Mouse (Mus musculus): ENCODE measurements around the gene Ppp1r26. TPM values are rescaled to one million over a fixed set of nuclear protein-coding genes. Genes with fewer than 3 reads are reported as not detected.
"Not testable (repeated sequence)": the region's sequence is repeated elsewhere in the genome, so short reads cannot be mapped to it uniquely, and the experiment has no call there.

The Ppp1r26 gene
- polyA plus RNA-seq, 1 experiment from 2014 or later: 10.6 TPM

DNA sequence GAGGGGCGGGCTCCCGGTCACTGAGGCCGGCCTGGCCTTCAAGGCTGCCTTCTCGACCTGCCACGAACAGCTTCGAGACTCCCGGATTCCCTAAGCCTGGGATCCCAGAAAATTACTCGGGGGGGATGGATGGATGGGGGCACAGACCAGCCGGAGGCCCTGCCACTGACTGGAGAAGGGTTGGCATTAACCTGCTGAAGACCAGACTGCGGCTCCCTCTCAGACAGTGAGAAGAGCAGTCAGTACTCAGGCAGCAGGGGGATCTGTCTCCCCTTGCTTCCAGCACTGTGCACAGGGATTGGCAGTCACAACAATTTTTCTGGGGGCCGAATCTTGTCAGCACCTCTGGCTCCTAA is 693 bp downstream of the Ppp1r26 start:
- Histone ChIP-seq H3K9ac (peak overlapping the region; percentile 89), H3K27ac (peak overlapping the region; percentile 79), H3K36me3 (peaks cover 26% of the 10 kb centered on the region), H3K4me3 (peak overlapping the region; percentile 85), H3K9me3 (replicated peaks) (no peaks in the 10 kb centered on the region), H3K27me3 (peaks cover 6% of the 10 kb centered on the region; the same call in 1 of the 2 replicates), H3K4me1 (peaks cover 8% of the 10 kb centered on the region), H3K4me2 (replicated peaks) (peak overlapping the region; percentile 91)
- 5% methylated on average over 11 of the region's 11 CpGs for WGBS
- peak; percentile 69 for ATAC-seq (ENCODE audit: low FRiP score)

- 95% methylated on average over 11 of the region's 11 CpGs for WGBS
Observed at GRCm38 (mm10) chr2:28451663-28452062, 5.1 kb downstream of the Ppp1r26 start.

GRCm38 (mm10) chr2:28453539-28453938 is 6.9 kb downstream of the Ppp1r26 start:
- 90% methylated on average over 6 of the region's 6 CpGs for WGBS
- no peak overlapping the region for H3K9ac ChIP-seq

More at GRCm38 (mm10) chr2:28451663-28452062, 5.1 kb downstream of the Ppp1r26 start:
- no peak for ATAC-seq (ENCODE audit: low FRiP score)
- Histone ChIP-seq H3K36me3 (peaks cover 46% of the 10 kb centered on the region), H3K9me3 (replicated peaks) (no peaks in the 10 kb centered on the region), H3K4me3 (no peak overlapping the region), H3K27me3 (0 out of 2 replicates have a peak, but pooled peaks cover 6% of the 10 kb centered on the region), H3K4me1 (peaks cover 8% of the 10 kb centered on the region), H3K4me2 (replicated peaks) (no peak overlapping the region), H3K9ac (no peak overlapping the region), H3K27ac (no peak overlapping the region)

GRCm38 (mm10) chr2:28456616-28457015 is 10.0 kb downstream of the Ppp1r26 start:
- WGBS: 87% methylated on average over 1 of the region's 1 CpGs
- no peak for ATAC-seq (ENCODE audit: low FRiP score)
- no peak overlapping the region for H3K9ac ChIP-seq
- no peaks in the 10 kb centered on the region for H3K9me3 ChIP-seq (replicated peaks)
- peaks cover 27% of the 10 kb centered on the region for H3K36me3 ChIP-seq
- H3K4me3 ChIP-seq: no peak overlapping the region
- H3K4me2 ChIP-seq (replicated peaks): no peak overlapping the region
- H3K27me3 ChIP-seq: no peaks in the 10 kb centered on the region
- H3K4me1 ChIP-seq: no peaks in the 10 kb centered on the region
- no peak overlapping the region for H3K27ac ChIP-seq

More at GRCm38 (mm10) chr2:28453539-28453938, 6.9 kb downstream of the Ppp1r26 start:
- no peaks in the 10 kb centered on the region for H3K4me1 ChIP-seq
- H3K36me3 ChIP-seq: peaks cover 46% of the 10 kb centered on the region
- no peaks in the 10 kb centered on the region for H3K9me3 ChIP-seq (replicated peaks)
- H3K4me2 ChIP-seq (replicated peaks): no peak overlapping the region
- H3K27me3 ChIP-seq: no peaks in the 10 kb centered on the region
- no peak for ATAC-seq (ENCODE audit: low FRiP score)
- no peak overlapping the region for H3K4me3 ChIP-seq
- H3K27ac ChIP-seq: no peak overlapping the region

DNA sequence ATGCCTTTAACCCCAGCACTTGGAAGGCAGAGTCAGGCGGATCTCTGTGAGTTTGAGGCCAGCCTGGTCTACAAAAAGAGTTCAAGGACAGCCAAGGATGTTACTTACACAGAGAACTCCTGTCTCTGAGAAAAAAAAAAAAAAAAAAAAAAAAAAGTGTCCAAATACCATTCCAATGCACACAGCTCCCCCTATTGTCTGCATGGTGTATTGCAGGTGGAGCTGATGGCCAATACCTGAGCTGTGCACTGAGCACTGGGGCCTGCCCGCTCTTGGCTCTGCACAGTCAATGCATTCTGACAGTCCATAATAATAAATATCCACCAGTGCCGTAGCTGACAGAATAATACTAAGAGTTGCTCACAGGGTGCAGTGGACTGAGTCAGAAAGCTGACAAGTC is 17.3 kb downstream of the Ppp1r26 start:
- Histone ChIP-seq H3K9ac (no peak overlapping the region), H3K36me3 (peaks cover under 1% of the 10 kb centered on the region; the same call in 1 of the 2 replicates), H3K4me2 (replicated peaks) (no peak overlapping the region), H3K27ac (no peak overlapping the region), H3K4me3 (no peak overlapping the region), H3K4me1 (peaks cover 17% of the 10 kb centered on the region), H3K27me3 (peaks cover 7% of the 10 kb centered on the region), H3K9me3 (replicated peaks) (no peaks in the 10 kb centered on the region)
- ATAC-seq (ENCODE audit: low FRiP score): no peak
- WGBS: 43% methylated on average over 3 of the region's 3 CpGs

DNA sequence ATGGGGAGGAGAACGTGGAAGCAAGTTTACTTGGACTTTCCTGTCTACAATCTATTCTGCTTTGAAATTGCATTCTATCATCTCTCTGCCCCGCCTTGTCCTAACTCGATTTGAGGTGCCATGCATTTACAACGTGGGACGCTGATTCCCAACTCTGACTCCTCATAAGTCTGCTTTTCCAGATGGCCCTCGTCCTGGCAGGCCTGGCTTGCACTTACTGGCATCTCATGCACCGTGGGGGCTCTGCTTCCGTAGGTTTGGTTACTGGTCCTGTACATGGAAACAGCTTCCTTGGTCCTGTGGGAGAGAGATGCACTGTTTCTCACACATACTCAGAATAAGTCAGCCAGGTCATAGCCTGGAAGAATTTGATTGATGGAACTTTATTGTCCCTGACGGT is 18.3 kb downstream of the Ppp1r26 start:
- H3K9ac ChIP-seq: no peak overlapping the region
- no peak overlapping the region for H3K4me2 ChIP-seq (replicated peaks)
- 76% methylated on average over 9 of the region's 9 CpGs for WGBS
- H3K4me1 ChIP-seq: peaks cover 19% of the 10 kb centered on the region
- H3K9me3 ChIP-seq (replicated peaks): no peaks in the 10 kb centered on the region
- H3K27ac ChIP-seq: no peak overlapping the region
- H3K36me3 ChIP-seq: peaks cover 11% of the 10 kb centered on the region
- H3K4me3 ChIP-seq: no peak overlapping the region
- H3K27me3 ChIP-seq: peaks cover 7% of the 10 kb centered on the region
- no peak for ATAC-seq (ENCODE audit: low FRiP score)

DNA sequence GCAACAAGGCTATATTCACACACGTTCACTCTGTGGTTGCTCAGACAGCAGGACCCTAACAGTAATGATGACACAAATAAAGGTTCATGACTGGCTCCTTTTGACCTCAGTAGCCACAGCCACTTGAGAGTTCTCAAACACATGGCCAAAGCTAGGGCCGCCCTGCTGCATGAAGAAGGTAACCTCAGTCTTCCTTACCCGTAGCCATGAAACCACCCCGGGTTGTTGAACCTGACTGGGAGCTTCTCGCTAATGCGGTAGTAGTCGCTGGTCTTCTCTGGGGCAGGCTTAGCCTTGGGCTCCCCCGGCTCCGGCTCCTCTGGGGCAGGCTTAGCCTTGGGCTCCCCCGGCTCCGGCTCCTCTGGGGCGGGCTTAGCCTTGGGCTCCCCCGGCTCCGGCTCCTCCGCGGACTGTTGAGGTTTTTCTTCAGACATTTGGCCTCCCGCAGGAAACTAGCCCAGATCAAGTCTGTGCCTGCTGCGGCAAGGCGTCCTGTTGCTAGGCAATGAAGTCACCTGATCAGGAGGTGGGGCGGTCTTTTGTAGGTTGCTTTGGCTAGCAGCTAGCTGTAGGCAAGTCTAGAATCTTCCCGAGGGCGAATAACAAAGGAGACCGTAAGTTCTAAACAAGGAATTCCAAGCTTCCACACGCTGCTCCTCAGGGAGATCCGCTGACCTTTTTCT is 19.4 kb downstream of the Ppp1r26 start, which contains the start of gene 1700007K13Rik:
TSS of gene 1700007K13Rik (minus strand) at position 497 of the 683 bp plus-strand sequence.
- WGBS: 4% methylated on average over 25 of the region's 25 CpGs
- Histone ChIP-seq H3K27ac (no peak within 1 kb of the TSS), H3K27me3 (peaks cover 7% of the 10 kb centered on the region), H3K4me2 (replicated peaks) (peak within 1 kb of the TSS; percentile 58), H3K4me3 (peak within 1 kb of the TSS; percentile 23), H3K9ac (peak within 1 kb of the TSS; percentile 32; the same call in 1 of the 2 replicates), H3K9me3 (replicated peaks) (no peaks in the 10 kb centered on the region), H3K4me1 (peaks cover 19% of the 10 kb centered on the region), H3K36me3 (peaks cover 22% of the 10 kb centered on the region)
- ATAC-seq (ENCODE audit: low FRiP score): peak; percentile 60

- peaks cover 40% of the 10 kb centered on the region for H3K36me3 ChIP-seq
- no peaks in the 10 kb centered on the region for H3K9me3 ChIP-seq (replicated peaks)
- peak within 1 kb of the TSS; percentile 98 for H3K9ac ChIP-seq
- peaks cover 19% of the 10 kb centered on the region for H3K4me1 ChIP-seq
- ATAC-seq (ENCODE audit: low FRiP score): peak; percentile 86
- H3K4me3 ChIP-seq: peak within 1 kb of the TSS; percentile 96
- H3K27ac ChIP-seq: peak within 1 kb of the TSS; percentile 40; the same call in 1 of the 2 replicates
- H3K27me3 ChIP-seq: peaks cover 7% of the 10 kb centered on the region
- peak within 1 kb of the TSS; percentile 77 for H3K4me2 ChIP-seq (replicated peaks)
- WGBS: under 1% methylated on average over 51 of the region's 52 CpGs
Observed at GRCm38 (mm10) chr2:28467860-28468485, 21.4 kb downstream of the Ppp1r26 start, which contains the start of gene Mrps2. Gene Mrps2 (plus strand): TSS chr2:28468066.

DNA sequence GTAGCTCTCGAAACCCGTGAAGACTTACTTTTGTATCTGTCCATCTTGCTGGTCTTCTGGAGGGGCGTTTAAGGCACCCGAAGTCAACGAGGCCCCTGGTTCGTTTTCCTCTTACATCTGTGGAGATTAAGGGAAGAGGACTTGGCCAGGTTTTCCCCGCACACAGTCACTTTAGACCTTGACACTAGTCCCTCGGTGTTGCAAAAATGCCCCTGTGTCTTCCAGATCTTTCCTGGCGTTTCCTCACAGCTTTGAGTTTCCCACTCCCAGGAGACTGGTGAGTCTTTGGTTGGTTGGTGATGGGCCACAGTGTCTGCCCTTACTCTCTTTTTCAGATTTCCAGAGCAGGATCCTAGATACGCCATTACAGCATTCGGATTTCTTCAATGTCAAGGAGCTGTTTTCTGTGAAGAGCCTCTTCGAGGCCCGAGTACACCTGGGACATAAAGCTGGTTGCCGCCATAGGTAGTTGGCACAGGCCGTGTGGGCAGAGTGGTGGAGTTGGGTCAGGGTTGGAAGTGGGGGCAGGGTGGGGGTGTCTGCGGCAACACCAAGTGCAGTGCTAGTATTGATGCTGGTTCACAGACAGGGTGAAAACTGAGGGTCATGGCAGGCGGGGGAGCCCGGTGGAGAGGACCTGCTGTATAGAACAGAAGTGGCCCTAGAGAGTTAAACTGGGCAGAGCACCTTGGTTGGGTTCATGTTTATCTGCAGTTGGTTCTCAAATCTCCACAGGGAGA is 22.1 kb downstream of the Ppp1r26 start:
- peak overlapping the region; percentile 98 for H3K9ac ChIP-seq
- H3K27ac ChIP-seq: no peak overlapping the region
- 57% methylated on average over 18 of the region's 18 CpGs for WGBS
- ATAC-seq (ENCODE audit: low FRiP score): no peak
- peaks cover 19% of the 10 kb centered on the region for H3K4me1 ChIP-seq
- H3K36me3 ChIP-seq: peaks cover 42% of the 10 kb centered on the region
- peaks cover 7% of the 10 kb centered on the region for H3K27me3 ChIP-seq
- no peaks in the 10 kb centered on the region for H3K9me3 ChIP-seq (replicated peaks)
- peak overlapping the region; percentile 96 for H3K4me3 ChIP-seq
- H3K4me2 ChIP-seq (replicated peaks): peak overlapping the region; percentile 77

- Histone ChIP-seq H3K36me3 (peaks cover 42% of the 10 kb centered on the region), H3K27ac (no peak overlapping the region), H3K9ac (no peak overlapping the region), H3K9me3 (replicated peaks) (no peaks in the 10 kb centered on the region), H3K27me3 (peaks cover 7% of the 10 kb centered on the region), H3K4me1 (peaks cover 19% of the 10 kb centered on the region), H3K4me2 (replicated peaks) (no peak overlapping the region), H3K4me3 (no peak overlapping the region)
- 96% methylated on average over 14 of the region's 14 CpGs for WGBS
- ATAC-seq (ENCODE audit: low FRiP score): no peak
Observed at GRCm38 (mm10) chr2:28469461-28469860, 22.9 kb downstream of the Ppp1r26 start.

- H3K9ac ChIP-seq: no peak overlapping the region
- WGBS: 91% methylated on average over 2 of the region's 2 CpGs
- H3K36me3 ChIP-seq: peaks cover 42% of the 10 kb centered on the region
- H3K9me3 ChIP-seq (replicated peaks): no peaks in the 10 kb centered on the region
- H3K27me3 ChIP-seq: peaks cover 1% of the 10 kb centered on the region
- H3K4me2 ChIP-seq (replicated peaks): no peak overlapping the region
- no peak for ATAC-seq (ENCODE audit: low FRiP score)
- no peak overlapping the region for H3K27ac ChIP-seq
- H3K4me1 ChIP-seq: peaks cover 19% of the 10 kb centered on the region
- no peak overlapping the region for H3K4me3 ChIP-seq
Observed at GRCm38 (mm10) chr2:28470591-28470990, 24.0 kb downstream of the Ppp1r26 start.

DNA sequence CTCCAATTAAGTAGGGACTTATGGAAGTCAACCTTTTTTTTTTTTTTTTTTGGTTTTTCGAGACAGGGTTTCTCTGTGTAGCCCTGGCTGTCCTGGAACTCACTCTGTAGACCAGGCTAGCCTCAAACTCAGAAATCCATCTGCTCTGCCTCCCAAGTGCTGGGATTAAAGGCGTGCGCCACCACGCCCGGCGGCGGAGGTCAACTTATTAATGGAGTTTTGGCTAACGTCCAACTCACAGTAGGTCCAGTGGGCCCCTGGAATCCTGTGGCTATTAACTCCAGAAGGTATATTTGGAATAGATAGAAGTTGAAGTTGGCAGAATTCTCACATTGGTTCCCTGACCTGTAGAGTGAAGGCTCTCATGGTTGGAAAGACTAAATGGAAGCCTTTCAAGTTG is 25.4 kb downstream of the Ppp1r26 start:
- H3K4me2 ChIP-seq (replicated peaks); H3K27ac ChIP-seq; ATAC-seq (ENCODE audit: low FRiP score): not testable (repeated sequence)

More for the DNA sequence above, 25.4 kb downstream of the Ppp1r26 start:
- not testable (repeated sequence) for H3K27me3 ChIP-seq; H3K4me3 ChIP-seq; H3K4me1 ChIP-seq; H3K9ac ChIP-seq; H3K9me3 ChIP-seq (replicated peaks)
- peaks cover 42% of the 10 kb centered on the region for H3K36me3 ChIP-seq
- WGBS: 95% methylated on average over 8 of the region's 8 CpGs
